Mouse (Mus musculus): ENCODE results near the gene Opalin.

GRCm38 (mm10) chr19:41104922-41105321 lies 28.0 kb upstream of the Opalin start:
- TF ChIP-seq EP300 (IDR thresholded peaks at IDR 0.05; ENCODE audit: low read depth) (no peak), CTCF (IDR thresholded peaks at IDR 0.05; ENCODE audit: low read depth) (peak; percentile 63)
